Mouse (Mus musculus) MEL (cell line): Measurements from ENCODE around the gene Ror1.

Experiments
- CTCF ChIP-seq, 3 experiments: IDR thresholded peaks in 2 of 3; conservative IDR thresholded peaks in 1 of 3; 2 replicates each; pipeline ENCODE4 v1.5.1; 2011 to 2012; ENCODE audit warnings: low read length in 3 of 3, low read depth in 2 of 3, mild to moderate bottlenecking in 2 of 3, improper control_type of control experiment in 1 of 3, inconsistent platforms in 1 of 3, mixed read lengths in 1 of 3, moderate library complexity in 1 of 3; ENCODE audit not compliant: control insufficient read depth in 1 of 3, insufficient read depth in 1 of 3, poor library complexity in 1 of 3, severe bottlenecking in 1 of 3
- GABPA ChIP-seq: IDR thresholded peaks from 2 replicates; pipeline ENCODE4 v1.6.1; 2012; ENCODE audit warnings: low read depth, mild to moderate bottlenecking, inconsistent platforms, low read length, improper control_type of control experiment, moderate library complexity
- GATA1 ChIP-seq: IDR thresholded peaks from 2 replicates; pipeline ENCODE4 v1.6.1; 2011; ENCODE audit warnings: low read depth, low read length, improper control_type of control experiment
- MAFK ChIP-seq: IDR thresholded peaks from 2 replicates; pipeline ENCODE4 v1.6.1; 2011; ENCODE audit warnings: low read depth, mild to moderate bottlenecking, low read length, improper control_type of control experiment, borderline replicate concordance
- MAX ChIP-seq: IDR thresholded peaks from 2 replicates; pipeline ENCODE4 v1.6.1; 2011; ENCODE audit warnings: low read length, improper control_type of control experiment
- MAZ ChIP-seq: IDR thresholded peaks from 2 replicates; pipeline ENCODE4 v1.6.1; 2012; ENCODE audit warnings: low read depth, mild to moderate bottlenecking, inconsistent platforms, low read length, improper control_type of control experiment
- MXI1 ChIP-seq: IDR thresholded peaks from 2 replicates; pipeline ENCODE4 v1.6.1; 2011; ENCODE audit warnings: mild to moderate bottlenecking, low read depth, low read length, improper control_type of control experiment
- POLR2A ChIP-seq, 2 experiments: IDR thresholded peaks; 2 replicates each; pipeline ENCODE4 v1.6.1; 2011 to 2012; ENCODE audit warnings: low read length in 2 of 2, mild to moderate bottlenecking in 2 of 2, control low read depth in 1 of 2, improper control_type of control experiment in 1 of 2, low read depth in 1 of 2, moderate library complexity in 1 of 2; ENCODE audit not compliant: control insufficient read depth in 1 of 2, insufficient read depth in 1 of 2, poor library complexity in 1 of 2
- RAD21 ChIP-seq: IDR thresholded peaks from 2 replicates; pipeline ENCODE4 v1.6.1; 2011; ENCODE audit warnings: mild to moderate bottlenecking, low read depth, low read length, improper control_type of control experiment
- SMC3 ChIP-seq: IDR thresholded peaks from 2 replicates; pipeline ENCODE4 v1.6.1; 2011; ENCODE audit warnings: low read depth, low read length, improper control_type of control experiment
- USF2 ChIP-seq, 2 experiments: IDR thresholded peaks; 2 replicates each; pipeline ENCODE4 v1.6.1; 2011 to 2012; ENCODE audit warnings: improper control_type of control experiment in 2 of 2, low read length in 2 of 2, borderline replicate concordance in 1 of 2, inconsistent platforms in 1 of 2, low read depth in 1 of 2, mild to moderate bottlenecking in 1 of 2; ENCODE audit not compliant: insufficient read depth in 1 of 2

DNA sequence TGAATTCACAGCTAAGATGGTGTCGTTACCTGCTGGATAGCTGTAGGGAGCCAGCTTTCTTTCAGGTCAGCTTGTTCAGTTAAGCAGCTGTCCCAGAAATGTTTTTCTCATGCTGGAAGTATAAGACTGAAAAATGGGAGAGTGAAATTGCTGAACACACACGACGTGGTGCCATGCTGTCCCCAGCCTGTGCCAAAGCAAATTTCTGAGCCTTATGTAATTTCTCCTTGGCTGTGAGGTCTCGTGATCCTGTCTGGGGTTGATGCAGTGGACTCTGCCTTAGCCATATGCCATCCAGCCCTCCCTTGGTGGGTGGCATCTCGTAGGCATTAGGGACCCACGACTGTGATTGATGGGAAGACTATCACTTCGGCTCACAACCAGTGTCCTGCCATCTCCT lies 180.9 kb downstream of the Ror1 start:
- TF ChIP-seq CTCF (IDR thresholded peaks at IDR 0.05 in 2 of 3, conservative IDR thresholded peaks at IDR 0.05 in 1 of 3; ENCODE audit: control insufficient read depth in 1 of 3, insufficient read depth in 1 of 3, low read depth in 2 of 3, low read length in 3 of 3, poor library complexity in 1 of 3, severe bottlenecking in 1 of 3) (no peak), POLR2A (IDR thresholded peaks at IDR 0.05; ENCODE audit: control insufficient read depth in 1 of 2, insufficient read depth in 1 of 2, low read depth in 1 of 2, low read length in 2 of 2, poor library complexity in 1 of 2) (no peak), GABPA (no peak), SMC3 (no peak), MAZ (no peak), MXI1 (no peak), USF2 (IDR thresholded peaks at IDR 0.05; ENCODE audit: borderline replicate concordance in 1 of 2, insufficient read depth in 1 of 2, low read depth in 1 of 2, low read length in 2 of 2) (no peak), RAD21 (no peak), MAFK (no peak), MAX (no peak), GATA1 (no peak)
